In genomic region chr10:111562628-111563027, GRCm38 (mm10) we compare ENCODE assay signal across 17 mouse cellular contexts. TPM values are rescaled to one million over a fixed set of nuclear protein-coding genes. Genes with fewer than 3 reads are reported as not detected.
DNase-seq lines count a peak whose midpoint lies in the region; ATAC-seq and TF ChIP-seq lines count a peak whose summit lies in the region.
"Had no signal": no experiment of that assay in that cellular context is flagged by ENCODE, and none has a peak within 500 bp of the region (broad histone marks: within the 10 kb centered on the region; RNA-seq: fewer than 3 reads in every experiment).

No protein-coding gene starts in this region.

- no peaks in the 10 kb centered on the region for H3K27me3 ChIP-seq in lung, postnatal 0 days (replicated peaks; ENCODE audit: insufficient read depth, low read length)
- no peaks in the 10 kb centered on the region for H3K27me3 ChIP-seq in intestine, embryonic 15.5 days (replicated peaks)
- H3K27me3 ChIP-seq: embryonic facial prominence, embryonic 12.5 days; forebrain, embryonic 15.5 days; heart, embryonic 12.5 days; hindbrain, embryonic 15.5 days; Patski had no signal

- peak; percentile 39 for DNase-seq in lung, postnatal 0 days (ENCODE audit: low spot score)
- DNase-seq in lung, postnatal 14 days = no peak
- DNase-seq in R1 (ENCODE audit: low read depth, low spot score) = peak; percentile 59
- no peak for DNase-seq in kidney, postnatal 25 days
- DNase-seq in adrenal gland, adult 8-10 months = no peak
- DNase-seq: adrenal gland, postnatal 14 days; cerebellum, adult 11-12 months; cerebellum, adult 9-10 months; cerebellum, postnatal 25 days; gastrocnemius, postnatal 10 days; heart, postnatal 36 days had no signal

- no peaks in the 10 kb centered on the region for H3K9me3 ChIP-seq in lung, postnatal 0 days (ENCODE audit: low read length)
- H3K9me3 ChIP-seq in intestine, embryonic 15.5 days = no peaks in the 10 kb centered on the region
- H3K9me3 ChIP-seq: embryonic facial prominence, embryonic 12.5 days; hindbrain, embryonic 15.5 days had no signal

- TF ChIP-seq CTCF in lung, postnatal 0 days (IDR thresholded peaks at IDR 0.05) = no peak

- H3K4me3 ChIP-seq in lung, postnatal 0 days (ENCODE audit: low read depth, low read length) = no peak overlapping the region
- no peak overlapping the region for H3K4me3 ChIP-seq in intestine, embryonic 15.5 days (replicated peaks)
- H3K4me3 ChIP-seq: embryonic facial prominence, embryonic 12.5 days; forebrain, embryonic 15.5 days; heart, embryonic 12.5 days; hindbrain, embryonic 15.5 days had no signal

- 68% methylated on average over 8 of the region's 8 CpGs for WGBS in lung, postnatal 0 days
- WGBS in intestine, embryonic 15.5 days = 73% methylated on average over 8 of the region's 8 CpGs

- no peak for TF ChIP-seq EP300 in lung, postnatal 0 days (IDR thresholded peaks at IDR 0.05)

- H3K9ac ChIP-seq in lung, postnatal 0 days (replicated peaks; ENCODE audit: low read depth) = no peak overlapping the region
- H3K9ac ChIP-seq in intestine, embryonic 15.5 days = no peak overlapping the region
- H3K9ac ChIP-seq: embryonic facial prominence, embryonic 12.5 days; forebrain, embryonic 15.5 days; heart, embryonic 12.5 days; hindbrain, embryonic 15.5 days had no signal

- H3K27ac ChIP-seq in lung, postnatal 0 days (ENCODE audit: low read length) = no peak overlapping the region
- H3K27ac ChIP-seq in intestine, embryonic 15.5 days = no peak overlapping the region
- H3K27ac ChIP-seq: embryonic facial prominence, embryonic 12.5 days; forebrain, embryonic 15.5 days; hindbrain, embryonic 15.5 days had no signal

- ATAC-seq in lung, postnatal 0 days = peak; percentile 46
- ATAC-seq in intestine, embryonic 15.5 days = peak; percentile 55
- ATAC-seq: forebrain, embryonic 15.5 days; Patski had no signal

- peaks cover 18% of the 10 kb centered on the region for H3K4me1 ChIP-seq in lung, postnatal 0 days (ENCODE audit: insufficient read depth, low read depth, low read length)
- peaks cover 18% of the 10 kb centered on the region for H3K4me1 ChIP-seq in intestine, embryonic 15.5 days (replicated peaks)

- H3K36me3 ChIP-seq in lung, postnatal 0 days (ENCODE audit: insufficient read depth, low read length) = no peaks in the 10 kb centered on the region
- H3K36me3 ChIP-seq in intestine, embryonic 15.5 days = no peaks in the 10 kb centered on the region
- H3K36me3 ChIP-seq: embryonic facial prominence, embryonic 12.5 days; forebrain, embryonic 15.5 days; heart, embryonic 12.5 days; hindbrain, embryonic 15.5 days had no signal

- H3K4me2 ChIP-seq in lung, postnatal 0 days (replicated peaks; ENCODE audit: low read depth, low read length) = no peak overlapping the region
- no peak overlapping the region for H3K4me2 ChIP-seq in intestine, embryonic 15.5 days (replicated peaks)
- H3K4me2 ChIP-seq: embryonic facial prominence, embryonic 12.5 days; forebrain, embryonic 15.5 days; heart, embryonic 12.5 days; hindbrain, embryonic 15.5 days had no signal

RNA-seq across cellular contexts. Expression of gene Phlda1, which starts 56.5 kb away (rescaled TPM):
- 97.0 and 100.0 TPM in 2 replicates for polyA plus RNA-seq in lung, postnatal 0 days (2015; fragmentation: Nextera tagmentation; extraction: Ambion mirVana)
- 38.6 and 43.2 TPM in 2 replicates for polyA plus RNA-seq in intestine, embryonic 15.5 days (2015; fragmentation: Nextera tagmentation; extraction: Ambion mirVana)
- total RNA-seq in adrenal gland, adult 8-10 months (2022) = 100 to 1,000 TPM in 1 of 4 experiments, 10 to 100 TPM in 3; 57.2 to 195 (median 76.9) TPM

Comparison
In these comparisons a context has a peak if more than half of its experiments do, and no peak if none do; other contexts are left out.
1. DNase-seq: peak in lung, postnatal 0 days (single experiment) and R1 (single experiment); none in lung, postnatal 14 days (single experiment), kidney, postnatal 25 days (0 of 2) and adrenal gland, adult 8-10 months (single experiment).